In the genomic region with DNA sequence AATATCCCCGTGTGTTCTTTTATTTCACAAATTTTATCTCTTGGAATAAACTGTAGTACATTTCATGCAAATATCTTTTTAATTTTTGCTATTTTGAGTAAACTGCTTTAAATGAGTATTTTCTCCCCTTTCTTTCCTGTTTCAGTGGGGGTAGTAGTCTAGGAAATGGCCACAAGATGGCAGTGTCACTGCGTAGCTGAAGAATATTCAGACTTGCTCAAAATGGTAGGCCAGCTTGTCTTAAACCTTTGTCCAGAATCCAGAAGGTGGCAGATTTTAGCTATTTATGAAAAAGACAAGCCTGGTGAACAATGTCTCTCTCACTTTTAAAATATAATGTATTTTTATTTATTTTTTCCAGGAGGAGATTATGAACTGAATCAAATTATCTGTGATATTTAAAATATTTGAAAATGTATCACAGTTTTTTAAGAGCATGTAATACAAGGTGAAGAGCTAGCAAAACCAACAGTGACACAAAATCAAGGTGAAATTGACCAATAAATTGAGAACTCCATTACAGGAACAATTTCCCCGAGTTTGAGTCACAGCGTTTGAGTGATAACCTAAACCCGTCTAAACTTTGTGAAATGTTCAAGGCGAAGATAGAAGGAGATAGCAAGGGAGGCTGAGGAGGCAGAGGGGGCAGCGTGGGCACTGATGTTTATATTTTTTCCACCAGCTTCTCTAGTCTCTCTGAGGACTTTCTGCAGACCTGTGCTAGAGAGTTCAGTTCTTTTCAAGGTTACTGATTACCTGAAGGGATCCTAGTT, we compare ENCODE assay signal across 9 mouse cellular contexts.
DNase-seq lines count a peak whose midpoint lies in the region; ATAC-seq and TF ChIP-seq lines count a peak whose summit lies in the region.
"Had no signal": no experiment of that assay in that cellular context is flagged by ENCODE, and none has a peak within 500 bp of the region (broad histone marks: within the 10 kb centered on the region; RNA-seq: fewer than 3 reads in every experiment).

No protein-coding gene starts in this region.

- H3K4me3 ChIP-seq in E14TG2a.4 (replicated peaks; ENCODE audit: low read length): no peak overlapping the region
- H3K4me3 ChIP-seq in lung, embryonic 16.5 days (ENCODE audit: low read length): no peak overlapping the region
- no peak overlapping the region for H3K4me3 ChIP-seq in thymus, adult 2 months (ENCODE audit: control insufficient read depth, insufficient read depth, low read length)
- H3K4me3 ChIP-seq: heart, embryonic 13.5 days had no signal

- H3K9me3 ChIP-seq in E14TG2a.4 (ENCODE audit: low read length): no peaks in the 10 kb centered on the region
- H3K9me3 ChIP-seq in lung, embryonic 16.5 days (ENCODE audit: control insufficient read depth, low read length): no peaks in the 10 kb centered on the region
- H3K9me3 ChIP-seq: heart, embryonic 13.5 days had no signal

- no peak overlapping the region for H3K9ac ChIP-seq in lung, embryonic 16.5 days (ENCODE audit: low read length)
- H3K9ac ChIP-seq: heart, embryonic 13.5 days had no signal

- no peaks in the 10 kb centered on the region for H3K36me3 ChIP-seq in E14TG2a.4 (ENCODE audit: insufficient read depth, low read length)
- no peaks in the 10 kb centered on the region for H3K36me3 ChIP-seq in lung, embryonic 16.5 days (ENCODE audit: control insufficient read depth, insufficient read depth, low read length)
- no peaks in the 10 kb centered on the region for H3K36me3 ChIP-seq in thymus, adult 2 months (ENCODE audit: control insufficient read depth, insufficient read depth, low read length)
- H3K36me3 ChIP-seq: heart, embryonic 13.5 days had no signal

- 25% methylated on average over 7 of the region's 7 CpGs for WGBS in lung, embryonic 16.5 days
- WGBS in thymus, adult 2 months: 69% methylated on average over 7 of the region's 7 CpGs

- TF ChIP-seq POLR2A in thymus, adult 2 months (IDR thresholded peaks at IDR 0.05; ENCODE audit: control insufficient read depth, extremely low read depth, insufficient read depth, low read length, poor library complexity): no peak

- no peaks in the 10 kb centered on the region for H3K27me3 ChIP-seq in E14TG2a.4 (ENCODE audit: insufficient read depth, low read length)
- no peaks in the 10 kb centered on the region for H3K27me3 ChIP-seq in lung, embryonic 16.5 days (ENCODE audit: control insufficient read depth, insufficient read depth, low read depth, low read length)
- no peaks in the 10 kb centered on the region for H3K27me3 ChIP-seq in thymus, adult 2 months (ENCODE audit: control insufficient read depth, insufficient read depth, low read length)
- H3K27me3 ChIP-seq: heart, embryonic 13.5 days had no signal

- H3K27ac ChIP-seq in lung, embryonic 16.5 days (ENCODE audit: low read length): no peak overlapping the region
- no peak overlapping the region for H3K27ac ChIP-seq in thymus, adult 2 months (ENCODE audit: control insufficient read depth, insufficient read depth, low read length)
- H3K27ac ChIP-seq: heart, embryonic 13.5 days had no signal

- peak; percentile 54 for ATAC-seq in lung, embryonic 16.5 days (ENCODE audit: low read depth)

- peak; percentile 87 for TF ChIP-seq CTCF in E14TG2a.4 (conservative IDR thresholded peaks at IDR 0.05; ENCODE audit: low read length)
- no peak for TF ChIP-seq CTCF in thymus, adult 2 months (IDR thresholded peaks at IDR 0.05; ENCODE audit: borderline replicate concordance, control insufficient read depth, extremely low read depth, insufficient read depth, low read length, poor library complexity)

- no peak overlapping the region for H3K4me2 ChIP-seq in lung, embryonic 16.5 days (ENCODE audit: low read depth, low read length)
- H3K4me2 ChIP-seq: heart, embryonic 13.5 days had no signal

- peak; percentile 71 for DNase-seq in Muller cell, postnatal 12 days (ENCODE audit: inconsistent ontology term)
- peak; percentile 58 for DNase-seq in cerebellum, adult 9-11 months
- DNase-seq in frontal cortex, postnatal 10 days (ENCODE audit: low spot score in 2 of 2): peak; percentile 49 to 78
- peak; percentile 39 to 71 for DNase-seq in kidney, postnatal 25 days
- peak; percentile 87 to 92 for DNase-seq in right cerebral cortex, postnatal 10 days (ENCODE audit: low spot score in 2 of 2)
- no peak for DNase-seq in thymus, adult 2 months

- H3K4me1 ChIP-seq in E14TG2a.4 (replicated peaks; ENCODE audit: low read depth, low read length): no peaks in the 10 kb centered on the region
- no peaks in the 10 kb centered on the region for H3K4me1 ChIP-seq in lung, embryonic 16.5 days (replicated peaks; ENCODE audit: control insufficient read depth, insufficient read depth, low read length)
- H3K4me1 ChIP-seq in thymus, adult 2 months (replicated peaks; ENCODE audit: control insufficient read depth, insufficient read depth, low read length): no peaks in the 10 kb centered on the region
- H3K4me1 ChIP-seq: heart, embryonic 13.5 days had no signal
